Mouse (Mus musculus) naive thymus-derived CD4-positive, alpha-beta T cell, adult 5 months (primary cell): ENCODE data around the gene Zfp91. TPM values are rescaled to one million over a fixed set of nuclear protein-coding genes. Genes with fewer than 3 reads are reported as not detected.

Experiments
- polyA plus RNA-seq: library from polyadenylated mRNA; unstranded; fragments of 100-300 nt; shearing (Covaris generic); gene quantifications from one replicate; pipeline ENCODE4 v1.2.1, GENCODE M21; 2017

Gene Zfp91
- polyA plus RNA-seq, result 20.9 TPM

DNA sequence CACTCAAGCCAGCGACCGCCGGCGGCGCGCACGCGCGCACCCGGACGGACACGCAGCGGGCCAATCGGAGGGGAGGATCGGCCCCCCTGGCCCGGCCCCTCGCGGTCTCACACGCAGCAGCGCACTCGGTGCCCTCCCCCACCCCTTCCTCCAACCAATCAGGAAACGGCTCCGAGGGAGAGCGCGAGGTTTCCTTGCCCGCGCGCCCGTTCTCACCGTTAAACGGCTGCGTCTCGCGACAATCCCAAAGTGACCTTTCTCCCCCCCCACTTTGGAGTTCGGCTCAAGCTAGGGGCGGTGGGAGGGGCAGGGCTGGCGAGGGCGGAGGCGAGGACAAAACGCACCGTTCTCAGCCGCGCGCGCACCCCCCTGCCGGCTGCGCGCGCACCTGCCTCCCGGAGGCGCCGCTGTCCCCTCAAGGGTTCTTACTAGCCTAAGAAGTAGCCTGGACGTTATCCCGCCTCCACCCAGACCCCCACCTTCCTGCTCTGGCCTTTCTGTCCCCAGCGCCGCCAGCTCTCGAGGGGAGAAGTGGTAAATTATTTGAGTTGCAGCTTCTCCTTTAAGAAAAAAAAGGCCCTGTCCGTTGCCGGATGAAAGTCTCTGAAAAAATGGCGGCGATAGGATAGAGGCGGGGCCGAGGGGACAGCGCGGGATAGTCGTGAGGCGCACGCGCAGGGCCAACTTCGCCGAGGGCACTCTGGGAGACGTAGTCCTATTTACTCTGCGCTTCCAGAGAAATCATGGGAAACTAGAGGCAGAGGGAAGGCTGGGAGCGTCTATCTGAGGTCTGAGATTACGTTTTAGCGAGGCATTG lies at the start of gene Zfp91, which contains the start of gene Lpxn:
Gene Zfp91, minus strand, starts transcription at position 616 of the 817 bp plus-strand sequence.
Gene Lpxn, plus strand, starts transcription at position 683 of the 817 bp plus-strand sequence.

DNA sequence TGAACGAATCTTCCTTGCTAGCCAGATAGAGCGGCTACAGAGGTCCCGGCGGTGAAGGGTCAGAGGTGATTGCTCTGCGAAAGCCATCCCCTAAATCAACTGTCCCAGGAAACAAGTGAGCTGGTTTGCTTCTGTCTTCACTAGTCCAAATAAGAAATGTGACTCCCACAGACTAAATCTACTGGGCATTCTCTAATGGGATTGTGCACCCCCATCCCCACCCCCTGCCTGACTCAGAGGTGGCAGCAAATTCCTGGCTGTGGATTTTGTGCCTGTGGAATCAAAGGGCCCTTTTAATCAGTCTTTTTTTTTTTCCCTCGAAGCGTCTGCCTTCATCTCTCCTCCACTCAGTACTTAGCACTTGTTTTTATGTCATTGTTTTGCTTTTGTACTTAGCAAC lies 30.6 kb downstream of the Zfp91 start, which contains the start of gene Cntf:
Gene Cntf, minus strand, starts transcription at position 325 of the 400 bp plus-strand sequence.

Other genes starting within 250 kb of the Zfp91 start
- gene Gm4952, start 196.2 kb downstream of the Zfp91 start, polyA plus RNA-seq, result not detected
- not detected for gene Glyat, start 162.8 kb downstream of the Zfp91 start, polyA plus RNA-seq
- gene Olfr1442, start 125.7 kb downstream of the Zfp91 start, polyA plus RNA-seq, result not detected
- not detected for gene Olfr1443, start 118.0 kb downstream of the Zfp91 start, polyA plus RNA-seq
- gene Keg1, start 100.3 kb downstream of the Zfp91 start, polyA plus RNA-seq, result not detected
- 0.35 TPM for gene Cntf, start 30.5 kb downstream of the Zfp91 start, polyA plus RNA-seq
- 66.7 TPM for gene Lpxn, start 67 bp upstream of the Zfp91 start, polyA plus RNA-seq
- not detected for gene Gm5244, start 50.6 kb upstream of the Zfp91 start, polyA plus RNA-seq
- gene Olfr1444, start 61.2 kb upstream of the Zfp91 start, polyA plus RNA-seq, result 0.31 TPM
- gene Olfr1445, start 87.7 kb upstream of the Zfp91 start, polyA plus RNA-seq, result not detected
- 0.34 TPM for gene Olfr1446, start 97.4 kb upstream of the Zfp91 start, polyA plus RNA-seq
- gene Olfr1447, start 107.6 kb upstream of the Zfp91 start, polyA plus RNA-seq, result not detected
- gene Olfr1448, start 128.3 kb upstream of the Zfp91 start, polyA plus RNA-seq, result not detected
- gene Olfr1449, start 134.7 kb upstream of the Zfp91 start, polyA plus RNA-seq, result not detected
- not detected for gene Olfr1450, start 154.1 kb upstream of the Zfp91 start, polyA plus RNA-seq
- 0.20 TPM for gene Olfr1451, start 198.9 kb upstream of the Zfp91 start, polyA plus RNA-seq
- not detected for gene Olfr1453, start 232.2 kb upstream of the Zfp91 start, polyA plus RNA-seq